Mouse (Mus musculus) testis, postnatal 14 days (tissue): ENCODE data around the gene Atad2b.
"Not testable (repeated sequence)": the region's sequence is repeated elsewhere in the genome, so short reads cannot be mapped to it uniquely, and the experiment has no call there.

Source experiments
- DNase-seq: peaks from one replicate; pipeline ENCODE4 v3.0.0; 2021; ENCODE audit warnings: low spot score

The Atad2b gene

DNA sequence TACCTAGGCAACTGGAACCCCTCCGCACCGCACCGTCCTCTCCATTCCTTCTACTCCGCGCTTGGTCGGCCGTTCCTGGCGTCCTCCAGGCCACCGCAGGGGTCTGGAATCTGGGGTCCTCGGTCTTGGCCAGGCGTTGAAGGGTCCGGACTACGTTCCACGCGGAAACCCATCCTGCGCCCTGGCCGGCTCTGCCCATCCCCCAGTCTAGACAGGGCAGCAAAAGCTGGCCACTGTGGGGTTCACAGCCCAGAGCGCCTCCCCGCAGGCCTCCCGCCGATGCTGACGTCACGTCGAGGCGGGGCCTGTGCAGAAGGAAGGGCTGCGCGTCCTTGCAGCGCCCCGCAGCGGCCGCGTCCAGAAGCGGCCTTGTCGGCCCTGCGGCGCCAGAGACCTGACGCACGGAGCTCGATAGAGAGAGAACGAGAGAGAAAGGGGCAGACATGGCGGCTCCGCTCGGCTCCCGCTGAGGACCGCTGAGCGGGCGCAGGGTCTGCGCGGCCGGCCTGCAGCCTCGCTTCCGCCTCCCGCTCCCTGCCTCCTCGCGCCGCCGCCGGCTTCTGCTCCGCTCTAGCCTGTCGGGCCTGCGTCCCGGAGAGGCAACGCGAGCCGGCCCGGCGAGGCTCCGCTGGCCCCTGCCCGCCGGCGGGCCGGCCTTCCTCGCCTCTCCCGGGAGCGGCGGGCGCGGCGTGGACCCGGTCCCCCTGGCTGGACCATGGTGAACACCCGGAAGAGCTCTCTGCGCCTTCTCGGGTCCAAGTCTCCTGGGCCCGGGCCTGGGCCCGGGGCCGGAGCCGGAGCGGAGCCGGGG lies at the start of gene Atad2b:
Atad2b (plus strand) TSS at position 360 of the 811 bp plus-strand sequence.
- peak; percentile 95 for DNase-seq

DNA sequence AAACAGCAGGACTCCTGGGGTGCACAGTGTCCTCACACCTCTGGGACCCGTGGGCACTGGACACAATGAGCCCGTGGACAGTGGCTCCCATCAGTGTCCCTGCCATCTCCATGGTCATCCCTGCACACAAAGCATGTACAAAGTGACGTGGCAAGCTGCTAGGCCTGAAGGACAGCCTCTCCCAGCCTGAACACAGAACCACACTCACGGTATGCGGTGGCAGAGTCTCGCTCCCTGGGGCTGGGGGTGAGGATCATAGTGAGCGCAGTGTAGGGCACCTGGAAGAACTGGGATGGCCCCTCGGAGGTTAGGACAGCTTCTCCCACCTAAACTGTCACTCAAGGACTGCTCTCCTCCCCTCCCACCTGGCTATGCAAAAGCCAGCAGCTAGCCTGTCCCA lies 48.2 kb upstream of the Atad2b start:
- DNase-seq: no peak

DNA sequence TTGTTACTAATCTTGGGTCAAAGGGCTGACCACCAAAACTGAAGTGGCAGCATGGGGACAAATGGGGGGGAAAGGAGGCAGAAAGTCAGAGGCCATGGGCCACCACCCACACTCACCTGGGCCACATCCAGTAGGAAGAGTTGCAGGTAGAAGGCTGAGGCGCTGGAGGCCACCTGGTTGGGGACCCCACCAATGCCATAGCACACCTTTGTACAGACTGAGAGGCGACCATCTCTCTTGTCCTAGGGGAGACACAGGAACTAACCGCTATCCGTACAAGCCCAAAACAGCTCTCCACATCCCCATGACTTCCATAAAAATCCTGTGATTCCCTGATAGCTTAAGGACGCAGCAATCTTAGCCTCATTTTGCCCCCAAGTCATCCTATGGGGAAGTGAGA lies 45.9 kb upstream of the Atad2b start:
- DNase-seq: no peak

DNA sequence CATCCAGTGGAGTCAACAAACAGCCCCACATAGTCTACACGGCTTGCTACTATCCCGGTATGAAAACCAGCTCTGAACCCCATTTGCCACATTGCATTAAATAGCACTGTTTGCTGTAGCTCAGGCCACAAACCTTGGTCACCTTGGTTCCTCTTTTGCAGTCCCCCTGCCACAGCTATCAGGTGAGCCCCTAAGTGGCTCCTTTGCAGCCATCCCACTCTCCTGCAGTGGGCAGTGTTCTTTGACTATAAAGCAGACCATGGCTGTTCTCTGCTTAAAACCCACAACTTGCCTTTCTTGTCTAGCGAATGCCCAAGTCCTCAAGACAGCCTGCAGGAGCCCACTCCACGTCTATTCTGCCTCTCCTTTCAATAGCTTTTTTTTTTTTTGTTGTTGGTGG lies 44.9 kb upstream of the Atad2b start:
- no peak for DNase-seq

DNA sequence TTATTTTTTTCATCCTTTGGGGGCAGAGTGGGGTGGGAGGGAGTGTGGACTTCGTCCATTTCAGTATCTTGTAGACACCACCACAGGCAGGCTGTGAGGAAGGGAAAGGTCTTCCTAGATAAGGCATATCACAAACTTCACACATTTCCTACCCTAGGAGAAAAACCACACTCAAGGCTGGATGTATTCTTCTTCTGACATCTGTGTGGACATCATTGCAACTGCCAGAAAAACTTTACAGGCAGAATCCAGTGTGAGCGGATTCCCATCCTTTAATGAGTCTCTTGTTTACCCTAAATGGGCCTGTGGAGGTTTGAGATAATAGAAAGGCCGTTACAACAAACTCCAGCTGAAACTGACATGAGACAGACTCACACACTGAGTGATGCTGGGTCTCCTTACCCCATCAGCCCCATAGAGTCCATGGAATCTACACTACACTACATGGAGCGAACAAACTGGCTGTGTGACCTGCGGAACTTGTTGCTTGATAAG lies 44.1 kb upstream of the Atad2b start:
- DNase-seq: no peak

DNA sequence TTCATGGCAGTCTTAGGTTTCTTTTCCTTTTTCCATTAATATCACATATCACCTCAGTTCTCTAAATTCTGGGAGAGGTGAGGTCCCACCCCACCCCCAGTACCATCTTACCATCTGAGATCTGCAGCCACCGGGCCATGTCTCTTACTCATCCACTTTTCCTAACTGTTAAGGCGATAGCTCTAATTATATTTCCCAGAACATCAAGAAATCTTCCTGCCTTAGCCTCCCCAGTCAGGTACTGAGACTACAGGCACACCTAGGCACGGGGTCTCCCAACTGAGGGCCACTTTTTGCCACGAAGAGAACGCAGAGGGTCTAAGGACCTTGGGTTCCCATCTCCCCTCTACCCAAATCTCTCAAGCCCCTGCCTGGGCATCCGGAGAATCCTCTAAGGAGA lies 43.6 kb upstream of the Atad2b start:
- DNase-seq: no peak

DNA sequence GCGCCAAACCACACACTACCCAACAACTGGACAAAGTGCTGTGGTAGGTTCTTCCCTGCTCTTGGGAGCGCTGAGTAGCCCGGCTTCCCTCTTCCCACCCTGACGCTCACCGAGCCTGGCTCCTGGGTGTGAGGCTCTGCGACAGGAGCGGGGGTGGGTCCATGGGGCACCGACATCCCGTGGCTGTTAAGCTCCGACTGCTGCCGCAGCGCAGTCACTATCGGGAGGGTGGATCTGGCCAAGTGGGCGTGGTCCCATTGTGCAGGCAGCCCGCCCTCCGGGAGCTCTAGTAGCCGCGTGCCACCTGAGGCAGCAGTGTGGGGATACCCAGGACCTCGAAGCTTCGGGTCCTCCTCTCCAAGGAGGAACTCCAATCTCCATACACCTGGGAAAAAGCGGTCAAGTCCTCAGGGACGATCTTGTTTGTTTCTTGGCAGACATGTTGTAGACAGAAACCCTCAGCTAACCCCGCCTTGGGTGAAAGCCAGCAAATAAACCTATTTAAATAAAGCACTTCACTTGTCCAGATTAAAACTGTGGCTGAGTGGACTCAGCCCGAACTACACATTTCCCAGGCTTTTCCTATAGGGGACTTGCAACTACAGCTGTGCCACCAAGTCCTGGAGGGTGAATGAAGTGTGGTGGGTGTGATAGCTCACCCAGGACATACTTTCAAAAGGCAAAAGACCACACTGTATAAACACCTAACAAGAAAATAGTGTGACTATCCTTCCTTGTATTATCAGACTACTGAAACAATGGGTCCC lies 42.8 kb upstream of the Atad2b start, which contains the start of gene Mfsd2b:
Mfsd2b (minus strand) TSS at position 199 of the 767 bp plus-strand sequence.
- DNase-seq: peak; percentile 66

DNA sequence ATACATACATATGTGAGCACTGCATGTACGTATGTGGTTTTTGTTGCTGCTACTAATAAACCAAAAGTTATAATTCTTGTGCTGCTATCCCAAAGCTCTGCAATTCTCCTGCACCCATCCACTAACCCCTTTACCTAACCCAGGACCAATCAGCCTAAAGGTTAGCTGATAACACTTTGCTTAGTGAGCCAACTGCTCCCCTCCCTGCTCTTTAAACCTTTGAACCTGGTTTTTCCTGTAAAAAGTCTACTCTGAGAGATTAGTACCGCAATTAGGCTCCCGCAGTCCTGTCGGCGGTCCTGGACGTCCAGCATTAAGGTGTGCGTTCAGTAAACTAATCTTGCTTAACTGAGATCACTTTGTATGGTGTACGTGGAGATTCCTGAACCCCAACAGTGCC lies 41.5 kb upstream of the Atad2b start:
- DNase-seq: no peak

DNA sequence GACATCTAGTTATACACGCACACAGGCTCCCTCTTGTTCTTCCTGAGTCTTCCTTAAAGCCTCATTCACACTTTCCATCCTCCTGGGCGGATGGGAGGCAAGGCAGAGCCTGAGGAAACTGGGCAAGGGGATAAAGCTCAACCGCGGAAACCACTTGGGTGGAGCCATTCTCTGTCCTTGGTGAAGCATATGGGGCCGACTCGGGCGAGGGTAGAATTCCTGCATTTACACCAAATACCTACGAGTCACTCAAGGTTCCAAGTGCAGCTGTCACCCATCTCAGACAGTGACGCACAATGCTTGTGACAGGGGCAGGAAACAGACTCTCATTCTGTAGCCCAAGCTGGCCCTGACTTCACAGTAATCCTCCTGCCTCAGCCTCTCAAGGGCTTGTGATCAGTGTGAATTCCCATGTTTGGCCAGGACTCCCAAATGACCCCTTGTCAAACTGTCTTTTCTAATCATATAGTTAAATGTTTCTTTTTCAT lies 38.8 kb upstream of the Atad2b start:
- DNase-seq: no peak

DNA sequence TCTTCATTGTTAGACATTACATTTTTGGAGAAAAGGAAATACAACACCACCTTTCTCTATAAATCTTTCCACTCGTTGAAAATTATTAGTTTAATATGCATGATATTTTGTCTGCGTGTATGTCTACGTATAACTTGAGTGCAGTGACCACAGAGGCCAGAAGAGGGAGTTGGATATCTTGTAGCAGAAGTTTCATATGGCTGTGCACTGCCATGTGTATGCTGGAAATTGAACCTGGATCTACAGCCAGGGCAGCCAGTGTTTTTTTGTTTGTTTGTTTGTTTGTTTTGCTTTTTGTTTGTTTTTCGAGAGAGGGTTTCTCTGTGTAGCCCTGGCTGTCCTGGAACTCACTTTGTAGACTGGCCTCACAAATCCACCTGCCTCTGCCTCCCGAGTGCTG lies 38.1 kb upstream of the Atad2b start:
- DNase-seq: no peak

DNA sequence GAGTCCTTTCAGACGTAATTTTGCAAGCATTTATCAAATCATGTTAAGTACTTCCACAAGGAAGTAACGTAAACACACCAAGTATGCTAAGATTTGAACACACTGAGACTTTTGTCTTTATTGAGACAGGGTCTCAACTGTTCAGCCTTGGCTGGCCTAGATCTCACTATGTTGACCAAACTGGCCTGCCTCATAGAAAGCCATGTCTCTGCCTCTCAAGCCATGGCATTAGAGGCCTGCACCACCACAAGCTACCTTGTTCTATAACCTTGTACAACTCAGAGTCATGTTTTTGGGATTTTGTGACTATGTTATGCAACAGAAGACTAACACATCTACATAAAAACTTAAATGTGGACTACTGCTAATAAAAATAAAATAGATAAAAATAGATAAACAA lies 35.1 kb upstream of the Atad2b start:
- DNase-seq: no peak

DNA sequence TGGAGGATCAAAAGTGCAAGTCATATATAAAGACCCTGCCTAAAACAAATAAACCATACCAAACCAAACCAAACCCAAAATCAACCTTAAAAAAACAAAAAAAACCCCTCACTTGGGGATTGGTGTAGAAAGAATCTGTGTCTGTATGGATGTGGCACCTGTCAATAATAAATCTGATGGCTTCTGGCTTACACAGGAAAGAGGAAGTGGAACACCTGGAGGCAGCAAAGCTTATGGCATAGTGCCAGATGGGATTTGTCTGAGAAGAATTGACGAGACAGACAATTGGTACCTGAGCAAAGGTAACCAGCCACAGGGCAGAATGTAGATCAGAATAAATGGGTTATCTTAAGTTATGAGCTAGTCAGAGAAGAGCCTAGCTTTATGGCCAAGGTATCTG lies 32.1 kb upstream of the Atad2b start:
- DNase-seq: no peak

DNA sequence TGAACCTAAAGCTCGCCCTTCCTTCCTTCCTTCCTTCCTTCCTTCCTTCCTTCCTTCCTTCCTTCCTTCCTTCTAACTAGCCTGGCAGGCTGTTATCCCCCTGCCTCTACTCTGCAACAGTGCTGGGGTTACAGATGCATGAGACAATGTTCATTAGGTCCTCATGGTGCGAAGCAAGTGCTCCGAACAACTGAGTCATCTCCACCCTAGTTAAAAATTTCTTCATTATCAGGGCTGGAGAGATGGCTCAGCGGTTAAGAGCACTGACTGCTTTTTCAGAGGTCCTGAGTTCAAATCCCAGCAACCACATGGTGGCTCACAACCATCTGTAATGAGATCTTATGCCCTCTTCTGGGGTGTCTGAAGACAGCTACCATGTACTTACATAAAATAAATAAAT lies 30.6 kb upstream of the Atad2b start:
- DNase-seq: not testable (repeated sequence)

DNA sequence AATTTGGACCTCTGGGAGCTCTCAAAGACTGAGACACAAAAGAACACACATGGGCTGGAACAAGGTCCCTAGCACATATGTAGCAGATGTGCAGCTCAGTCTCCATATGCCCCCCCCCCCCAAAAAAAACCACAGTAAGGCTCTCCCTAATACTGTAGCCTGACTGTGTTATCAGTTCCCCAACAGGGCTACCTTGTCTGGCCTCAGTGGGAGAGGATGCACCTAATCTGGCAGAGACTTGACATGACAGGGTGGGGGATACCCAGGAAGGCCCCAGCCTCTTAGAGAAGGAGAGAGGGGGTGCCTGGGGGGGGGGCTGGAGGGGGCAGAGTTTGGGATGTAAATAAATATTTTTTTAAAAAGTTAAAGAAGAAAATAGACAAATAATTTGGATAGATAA lies 28.4 kb upstream of the Atad2b start:
- DNase-seq: no peak

DNA sequence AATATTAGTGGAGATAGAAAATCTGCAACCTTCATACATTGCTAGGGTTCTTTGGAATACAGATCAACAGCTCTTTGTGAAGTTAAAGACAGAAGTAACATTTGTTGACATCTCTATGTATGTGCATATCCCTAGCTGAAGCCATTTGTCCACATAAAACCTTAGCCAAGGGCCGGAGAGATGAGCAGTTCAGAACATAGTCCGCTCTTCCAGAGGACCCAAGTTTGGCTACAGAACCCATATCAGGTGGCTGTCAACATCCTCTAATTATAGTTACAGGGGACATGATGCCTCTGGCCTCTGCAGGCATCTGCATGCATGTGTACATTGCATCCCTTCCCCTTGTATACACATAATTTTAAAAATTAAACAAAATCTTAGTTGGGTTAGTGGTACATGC lies 27.9 kb upstream of the Atad2b start:
- DNase-seq: no peak

DNA sequence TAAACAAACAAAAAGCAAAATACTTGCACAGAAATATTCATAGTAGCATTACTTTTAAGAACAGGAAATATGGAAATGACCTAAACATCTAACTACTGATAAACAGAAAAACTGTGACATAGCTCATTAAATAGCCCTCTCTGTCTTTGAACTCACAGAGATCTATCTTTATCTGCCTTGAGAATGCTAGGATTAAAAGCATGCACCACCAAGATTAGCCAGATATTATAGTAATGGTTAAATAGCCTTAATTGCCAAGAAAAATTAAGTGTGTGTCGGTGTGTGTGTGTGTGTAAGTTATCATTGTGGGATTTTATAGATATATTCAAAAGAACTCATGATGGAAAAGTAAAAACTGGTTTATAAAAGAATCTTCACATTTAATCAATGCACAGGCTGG lies 27.3 kb upstream of the Atad2b start:
- DNase-seq: no peak

DNA sequence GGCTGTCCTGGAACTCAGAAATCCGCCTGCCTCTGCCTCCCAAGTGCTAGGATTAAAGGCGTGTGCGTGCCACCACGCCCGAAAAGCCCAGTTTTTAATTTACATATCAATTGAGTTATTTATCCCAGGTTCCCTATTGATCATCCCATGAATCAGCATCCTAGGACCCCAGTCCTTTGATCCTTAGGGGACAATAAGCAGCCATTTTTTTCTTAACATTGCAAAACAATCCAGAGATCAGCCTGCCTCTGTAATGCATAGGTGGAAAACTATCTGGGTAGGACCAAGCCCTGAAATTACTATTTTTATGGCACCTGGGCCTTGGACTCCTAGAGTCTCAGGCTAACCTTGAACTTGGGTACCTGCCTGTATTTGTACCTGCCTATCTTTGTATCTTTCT lies 19.1 kb upstream of the Atad2b start:
- DNase-seq: no peak

DNA sequence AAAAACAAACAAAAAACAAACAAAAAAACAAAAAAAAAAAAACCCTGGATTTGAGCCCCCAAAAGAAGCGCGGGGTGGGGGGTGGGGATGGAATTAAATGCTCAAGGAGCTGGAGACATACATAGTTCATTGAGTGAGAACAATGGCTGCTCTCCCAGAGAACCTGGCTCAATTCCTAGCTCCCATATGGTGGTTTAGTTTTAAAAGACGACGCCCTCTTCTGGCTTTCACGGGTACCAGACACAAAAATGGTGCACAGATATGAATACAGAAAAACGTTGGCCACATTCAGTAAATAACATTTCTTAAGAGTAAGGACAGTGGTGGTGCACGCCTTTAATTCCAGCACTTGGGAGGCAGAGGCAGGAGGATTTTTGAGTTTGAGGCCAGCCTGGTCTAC lies 11.2 kb upstream of the Atad2b start:
- no peak for DNase-seq

DNA sequence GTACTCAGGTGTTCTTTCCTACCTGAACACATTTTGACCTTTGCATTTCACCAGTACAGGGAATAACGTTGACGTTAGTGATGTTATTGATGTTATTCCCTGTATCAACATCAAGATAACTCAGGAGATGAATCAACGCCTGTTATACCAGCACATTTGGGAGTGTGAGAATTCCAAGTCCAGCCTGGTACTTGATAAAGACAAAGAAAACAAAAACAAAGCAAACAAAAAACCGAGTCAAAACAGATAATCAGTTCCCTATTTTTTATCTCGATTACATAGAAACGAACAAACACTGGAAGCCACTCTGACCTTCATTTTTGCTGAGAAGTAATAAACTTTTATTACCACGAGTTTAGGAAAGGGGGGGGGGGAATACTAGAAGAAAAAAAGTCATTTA lies 10.7 kb upstream of the Atad2b start:
- no peak for DNase-seq

DNA sequence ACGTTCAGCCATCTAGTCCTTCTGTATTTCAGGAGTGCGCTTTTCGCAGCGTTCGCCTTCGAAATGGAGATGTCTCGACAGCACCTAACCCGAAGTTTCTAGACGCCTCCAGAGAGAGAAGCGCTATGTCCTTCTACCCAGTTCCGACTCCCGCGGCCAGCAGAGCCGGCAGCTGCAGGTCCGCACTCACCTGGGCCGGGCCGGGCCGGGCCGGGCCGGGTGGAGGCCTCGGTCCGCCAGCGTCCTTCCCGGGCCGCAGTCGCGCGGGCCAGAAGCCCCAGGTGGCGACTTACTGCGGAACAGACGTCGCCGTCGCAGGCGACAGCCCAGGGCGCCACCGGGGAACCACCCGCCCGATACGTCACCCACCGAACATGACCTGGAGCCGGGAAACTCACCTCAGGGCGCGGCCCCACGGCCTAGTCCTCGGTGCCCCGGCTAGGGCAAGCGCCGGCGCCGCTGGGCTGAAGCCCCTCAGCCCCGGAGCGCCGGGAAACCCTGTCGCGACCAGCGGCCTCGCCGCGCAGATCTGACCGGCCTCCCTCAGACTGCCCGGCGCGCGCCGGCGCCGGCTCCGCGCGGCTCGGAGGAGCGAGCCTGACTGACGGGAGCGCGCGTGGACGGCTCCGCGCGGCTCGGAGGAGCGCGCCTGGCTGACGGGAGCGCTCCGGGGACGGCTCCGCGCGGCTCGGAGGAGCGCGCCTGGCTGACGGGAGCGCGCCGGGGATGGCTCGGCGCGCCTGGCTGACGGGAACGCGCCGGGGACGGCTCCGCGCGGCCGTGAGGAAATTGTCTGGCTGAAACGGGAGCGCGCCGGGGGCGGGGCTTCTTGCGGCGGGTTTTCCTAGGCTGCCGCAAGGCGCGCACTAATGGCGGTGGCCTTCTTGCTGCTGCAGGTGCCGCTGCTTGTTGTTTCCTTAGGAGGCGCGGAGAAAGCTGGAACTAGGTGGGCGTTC lies 9.9 kb upstream of the Atad2b start, which contains the start of gene Ubxn2a:
Ubxn2a (minus strand) TSS at position 755 of the 956 bp plus-strand sequence.
- peak; percentile 90 for DNase-seq

DNA sequence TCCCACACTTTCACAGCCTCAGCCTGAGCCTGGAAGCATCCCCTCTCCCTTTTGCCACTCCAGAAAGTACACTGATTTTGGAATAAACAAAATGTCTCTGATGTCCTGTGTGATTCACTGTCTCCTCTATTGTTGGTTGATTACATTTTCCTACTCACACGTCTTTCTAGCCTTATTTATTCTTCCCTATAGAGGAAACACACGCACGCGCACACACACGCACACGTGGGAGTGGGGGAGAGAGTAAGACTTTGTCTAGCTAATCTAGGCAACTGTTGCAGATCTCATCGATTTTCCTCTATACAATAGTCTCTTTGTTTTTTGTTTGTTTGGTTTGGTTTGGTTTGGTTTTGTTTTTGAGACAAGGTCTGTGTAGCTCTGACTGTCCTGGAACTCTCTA lies 8.8 kb upstream of the Atad2b start:
- no peak for DNase-seq

DNA sequence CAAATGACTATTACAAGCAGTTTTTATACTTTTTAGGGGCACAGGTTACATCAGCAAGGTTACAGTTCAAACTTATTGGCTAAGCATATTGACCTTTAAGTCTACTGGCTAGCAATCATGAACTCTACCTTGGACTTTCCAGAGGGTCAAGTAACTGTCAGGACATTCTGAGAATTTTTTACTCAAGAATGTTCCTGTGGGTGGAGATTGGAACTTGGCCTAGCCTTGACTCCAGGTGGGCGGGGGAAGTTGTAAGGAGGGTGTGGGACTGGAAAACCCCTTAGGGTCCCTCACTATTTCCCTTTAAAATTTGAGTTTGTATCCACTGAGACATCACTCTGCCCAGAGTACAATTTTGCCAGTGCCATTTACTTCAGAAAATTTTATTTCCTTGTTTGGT lies 6.7 kb upstream of the Atad2b start:
- DNase-seq: not testable (repeated sequence)
